Mouse (Mus musculus): ENCODE results near the gene Tmem259. TPM values are rescaled to one million over a fixed set of nuclear protein-coding genes. Genes with fewer than 3 reads are reported as not detected.

Tmem259 gene
- polyA plus RNA-seq, 1 experiment from 2014 or later = 20.5 TPM

DNA sequence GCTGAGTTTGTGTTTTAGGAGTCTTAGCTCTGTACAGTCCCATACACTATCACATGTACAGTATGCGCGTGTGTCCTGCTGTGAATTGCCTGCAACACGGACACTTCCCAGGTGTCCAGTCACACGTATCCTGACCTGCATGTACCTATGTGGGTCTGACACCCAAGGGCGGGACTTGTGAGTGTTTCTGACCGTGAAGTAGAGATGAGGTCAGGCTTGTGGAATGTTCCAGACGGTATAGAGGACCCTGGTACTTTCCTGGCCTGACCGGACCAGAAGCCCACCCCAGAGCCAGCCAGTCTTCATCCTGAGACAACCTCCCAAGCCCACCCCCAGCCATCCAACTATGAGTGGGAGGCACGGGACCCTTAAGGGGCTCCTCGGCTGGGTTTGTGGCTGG lies 31.5 kb upstream of the Tmem259 start:
- no peaks in the 10 kb centered on the region for H3K9me3 ChIP-seq
- peaks cover 35% of the 10 kb centered on the region for H3K27me3 ChIP-seq
- no peak overlapping the region for H3K4me2 ChIP-seq
- WGBS = 58% methylated on average over 10 of the region's 10 CpGs
- H3K9ac ChIP-seq = no peak overlapping the region
- H3K4me1 ChIP-seq = peaks cover 46% of the 10 kb centered on the region
- no peak for ATAC-seq (ENCODE audit: borderline replicate concordance, extremely low read depth, low FRiP score, low TSS enrichment)
- H3K4me3 ChIP-seq = no peak overlapping the region
- peaks cover 5% of the 10 kb centered on the region; the same call in 1 of the 2 replicates for H3K36me3 ChIP-seq
- no peak overlapping the region for H3K27ac ChIP-seq

DNA sequence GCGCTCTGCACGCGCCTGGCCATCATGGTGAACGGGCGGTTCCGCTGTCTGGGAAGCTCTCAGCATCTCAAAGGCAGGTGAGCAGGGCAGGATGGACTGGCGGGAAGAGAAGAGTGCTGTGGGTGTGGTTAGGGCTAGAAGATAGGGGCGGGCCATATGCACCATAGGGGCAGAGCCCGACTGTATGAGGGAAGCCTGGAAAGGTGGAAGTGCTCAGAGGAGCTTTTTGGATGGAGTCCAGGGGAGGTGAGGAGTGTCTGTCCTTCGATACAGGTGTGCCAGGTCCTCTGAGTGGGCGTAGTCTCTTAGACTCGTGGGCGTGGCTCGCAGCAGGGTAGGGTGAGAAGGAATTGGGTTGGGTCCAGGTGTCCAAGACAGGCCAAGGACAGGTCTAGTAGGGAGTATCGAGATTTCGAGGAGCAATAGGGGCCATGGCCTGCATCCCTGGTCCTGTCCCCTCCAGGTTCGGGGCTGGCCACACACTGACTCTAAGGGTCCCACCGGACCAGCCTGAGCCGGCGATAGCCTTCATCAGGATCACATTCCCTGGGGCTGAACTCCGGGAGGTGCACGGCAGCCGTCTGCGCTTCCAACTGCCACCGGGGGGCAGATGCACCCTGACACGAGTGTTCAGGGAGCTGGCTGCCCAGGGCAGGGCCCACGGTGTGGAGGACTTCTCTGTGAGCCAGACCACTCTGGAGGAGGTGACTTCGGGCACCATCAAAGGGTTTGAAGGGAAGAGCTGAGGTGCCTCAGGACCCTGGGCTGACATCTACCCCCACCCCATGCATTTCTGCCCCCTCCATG lies 30.6 kb upstream of the Tmem259 start:
- Histone ChIP-seq H3K4me3 (no peak overlapping the region), H3K36me3 (peaks cover 12% of the 10 kb centered on the region), H3K27ac (no peak overlapping the region), H3K9me3 (no peaks in the 10 kb centered on the region), H3K27me3 (peaks cover 35% of the 10 kb centered on the region), H3K4me2 (peak overlapping the region; percentile 20; the same call in 1 of the 2 replicates), H3K4me1 (peaks cover 37% of the 10 kb centered on the region), H3K9ac (no peak overlapping the region)
- 19% methylated on average over 28 of the region's 28 CpGs for WGBS
- ATAC-seq (ENCODE audit: borderline replicate concordance, extremely low read depth, low FRiP score, low TSS enrichment) = no peak

DNA sequence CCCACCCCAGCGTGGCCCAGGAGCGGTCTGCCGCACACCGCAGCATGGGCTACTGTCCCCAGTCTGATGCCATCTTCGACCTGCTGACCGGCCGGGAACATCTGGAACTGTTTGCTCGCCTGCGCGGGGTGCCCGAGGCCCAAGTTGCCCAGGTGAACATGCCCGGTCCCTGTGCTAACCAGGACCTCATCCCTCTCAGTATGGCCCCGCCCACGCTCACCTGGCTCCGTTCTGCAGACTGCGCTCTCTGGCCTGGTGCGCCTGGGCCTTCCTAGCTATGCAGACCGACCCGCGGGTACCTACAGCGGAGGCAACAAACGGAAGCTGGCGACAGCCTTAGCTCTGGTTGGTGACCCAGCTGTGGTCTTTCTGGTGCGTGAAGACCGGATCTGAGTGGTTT lies 29.5 kb upstream of the Tmem259 start:
- Histone ChIP-seq H3K27me3 (peaks cover 35% of the 10 kb centered on the region), H3K4me3 (no peak overlapping the region), H3K36me3 (peaks cover 20% of the 10 kb centered on the region), H3K4me1 (peaks cover 26% of the 10 kb centered on the region), H3K9me3 (no peaks in the 10 kb centered on the region), H3K4me2 (no peak overlapping the region), H3K9ac (no peak overlapping the region), H3K27ac (no peak overlapping the region)
- no peak for ATAC-seq (ENCODE audit: borderline replicate concordance, extremely low read depth, low FRiP score, low TSS enrichment)
- WGBS = 34% methylated on average over 25 of the region's 25 CpGs

DNA sequence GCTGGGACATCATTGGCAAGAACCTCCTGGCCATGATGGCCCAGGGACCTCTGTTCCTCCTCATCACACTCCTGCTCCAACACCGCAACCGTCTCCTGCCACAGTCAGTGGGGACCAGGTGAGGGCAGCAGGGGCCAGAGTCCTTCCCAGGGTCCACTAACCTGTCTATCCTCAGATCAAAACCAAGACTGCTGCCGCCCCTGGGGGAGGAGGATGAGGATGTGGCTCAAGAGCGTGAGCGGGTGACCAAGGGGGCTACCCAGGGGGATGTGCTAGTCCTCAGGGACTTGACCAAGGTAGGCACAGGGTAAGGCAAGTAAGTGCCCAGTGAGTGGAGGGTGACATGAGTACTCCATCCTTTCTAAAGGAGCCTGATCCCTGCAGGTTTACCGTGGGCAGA lies 27.6 kb upstream of the Tmem259 start:
- WGBS = 85% methylated on average over 6 of the region's 6 CpGs
- no peaks in the 10 kb centered on the region for H3K9me3 ChIP-seq
- peaks cover 31% of the 10 kb centered on the region for H3K27me3 ChIP-seq
- no peak overlapping the region for H3K4me2 ChIP-seq
- ATAC-seq (ENCODE audit: borderline replicate concordance, extremely low read depth, low FRiP score, low TSS enrichment) = no peak
- no peak overlapping the region for H3K4me3 ChIP-seq
- H3K36me3 ChIP-seq = peaks cover 20% of the 10 kb centered on the region
- no peak overlapping the region for H3K27ac ChIP-seq
- peaks cover 20% of the 10 kb centered on the region for H3K4me1 ChIP-seq
- no peak overlapping the region for H3K9ac ChIP-seq

DNA sequence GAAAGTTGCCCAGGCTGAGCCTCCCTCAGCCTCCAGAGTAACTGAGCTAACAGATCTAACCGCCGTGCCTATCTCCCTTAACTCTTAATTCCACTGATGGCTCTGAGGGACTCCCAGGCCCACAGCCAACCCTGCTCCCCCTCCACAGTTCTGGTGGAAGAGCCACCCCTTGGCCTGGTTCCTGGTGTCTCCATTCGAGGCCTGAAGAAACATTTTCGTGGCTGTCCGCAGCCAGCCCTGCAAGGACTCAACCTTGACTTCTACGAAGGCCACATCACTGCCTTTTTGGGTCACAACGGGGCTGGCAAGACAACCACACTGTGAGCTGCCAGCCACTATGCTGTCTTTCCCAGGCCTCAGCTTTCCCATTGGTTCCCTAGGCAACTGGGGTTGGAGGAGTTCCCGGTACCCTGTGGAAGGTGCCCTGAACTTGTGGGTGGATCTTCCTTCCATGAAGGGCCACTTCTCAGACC lies 20.1 kb upstream of the Tmem259 start:
- 77% methylated on average over 8 of the region's 8 CpGs for WGBS
- no peak for ATAC-seq (ENCODE audit: borderline replicate concordance, extremely low read depth, low FRiP score, low TSS enrichment)
- no peak overlapping the region for H3K27ac ChIP-seq

DNA sequence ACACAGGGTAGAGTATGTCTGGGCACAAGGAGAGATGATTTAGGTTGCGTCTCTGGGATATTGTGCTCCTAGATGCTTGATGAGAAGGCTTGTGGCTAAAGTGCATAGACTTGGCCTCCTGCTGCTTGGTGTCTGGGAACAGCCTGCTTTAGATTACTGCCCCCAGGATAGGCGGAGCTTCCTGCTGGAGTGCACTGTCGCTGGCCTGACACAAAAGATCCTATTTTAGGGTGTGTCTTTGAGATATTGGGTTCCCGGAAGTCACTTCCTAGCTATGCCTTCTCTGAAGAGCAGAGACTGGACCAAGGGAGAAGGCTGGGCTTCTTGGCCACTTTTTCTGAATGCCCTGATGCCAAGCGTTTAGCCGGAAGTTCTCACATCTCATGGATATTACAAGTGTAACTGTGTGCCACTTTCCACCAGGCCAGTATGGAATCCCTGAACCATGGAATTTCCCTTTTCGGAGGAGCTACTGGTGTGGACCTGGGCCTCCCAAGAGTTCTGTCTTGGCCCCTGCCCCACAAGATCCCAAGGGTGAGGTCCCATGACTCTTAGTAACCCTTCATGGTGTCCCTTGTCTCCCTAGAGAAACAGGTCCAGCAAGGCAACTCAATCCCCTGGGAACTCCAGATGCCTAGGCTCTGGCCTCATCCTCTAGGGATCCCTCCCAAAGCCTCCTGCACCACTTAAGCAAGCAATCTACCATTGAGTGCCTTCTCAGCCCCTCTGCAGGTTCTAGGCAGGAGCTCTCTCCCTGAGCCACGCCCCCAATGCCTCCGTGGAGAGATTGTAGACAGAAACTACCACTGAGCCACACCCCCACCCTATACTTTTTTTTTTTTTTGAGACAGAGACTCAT lies 19.5 kb upstream of the Tmem259 start:
- Histone ChIP-seq H3K4me2 (no peak overlapping the region), H3K27ac (no peak overlapping the region; the same call in 1 of the 2 replicates), H3K4me3 (no peak overlapping the region), H3K27me3 (peaks cover 19% of the 10 kb centered on the region), H3K9me3 (no peaks in the 10 kb centered on the region), H3K9ac (no peak overlapping the region), H3K36me3 (peaks cover under 1% of the 10 kb centered on the region; the same call in 1 of the 2 replicates), H3K4me1 (peaks cover 17% of the 10 kb centered on the region)
- no peak for ATAC-seq (ENCODE audit: borderline replicate concordance, extremely low read depth, low FRiP score, low TSS enrichment)
- WGBS = 53% methylated on average over 9 of the region's 9 CpGs

More for the DNA sequence above, 20.1 kb upstream of the Tmem259 start:
- H3K4me2 ChIP-seq = no peak overlapping the region
- H3K36me3 ChIP-seq = peaks cover 6% of the 10 kb centered on the region; the same call in 1 of the 2 replicates
- H3K4me3 ChIP-seq = no peak overlapping the region
- H3K4me1 ChIP-seq = peaks cover 17% of the 10 kb centered on the region
- no peaks in the 10 kb centered on the region for H3K9me3 ChIP-seq
- peaks cover 19% of the 10 kb centered on the region for H3K27me3 ChIP-seq
- no peak overlapping the region for H3K9ac ChIP-seq

DNA sequence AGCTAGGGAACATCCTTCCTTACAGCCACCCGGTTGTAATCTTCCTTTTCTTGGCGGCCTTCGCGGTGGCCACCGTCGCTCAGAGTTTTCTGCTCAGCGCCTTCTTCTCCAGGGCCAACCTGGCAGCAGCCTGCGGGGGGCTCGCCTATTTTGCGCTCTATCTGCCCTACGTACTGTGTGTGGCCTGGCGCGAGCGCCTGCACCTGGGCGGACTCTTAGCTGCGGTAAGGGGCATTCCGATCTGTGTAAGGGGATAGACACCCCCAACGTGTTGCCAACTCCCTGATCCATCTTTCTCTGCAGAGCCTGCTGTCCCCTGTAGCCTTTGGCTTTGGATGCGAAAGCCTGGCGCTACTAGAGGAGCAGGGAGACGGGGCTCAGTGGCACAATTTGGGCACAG lies 18.7 kb upstream of the Tmem259 start:
- no peaks in the 10 kb centered on the region for H3K9me3 ChIP-seq
- H3K36me3 ChIP-seq = no peaks in the 10 kb centered on the region
- H3K27me3 ChIP-seq = peaks cover 19% of the 10 kb centered on the region
- H3K9ac ChIP-seq = no peak overlapping the region
- H3K27ac ChIP-seq = no peak overlapping the region
- H3K4me1 ChIP-seq = peaks cover 22% of the 10 kb centered on the region
- H3K4me2 ChIP-seq = no peak overlapping the region
- no peak for ATAC-seq (ENCODE audit: borderline replicate concordance, extremely low read depth, low FRiP score, low TSS enrichment)
- no peak overlapping the region for H3K4me3 ChIP-seq
- WGBS = 33% methylated on average over 21 of the region's 21 CpGs

DNA sequence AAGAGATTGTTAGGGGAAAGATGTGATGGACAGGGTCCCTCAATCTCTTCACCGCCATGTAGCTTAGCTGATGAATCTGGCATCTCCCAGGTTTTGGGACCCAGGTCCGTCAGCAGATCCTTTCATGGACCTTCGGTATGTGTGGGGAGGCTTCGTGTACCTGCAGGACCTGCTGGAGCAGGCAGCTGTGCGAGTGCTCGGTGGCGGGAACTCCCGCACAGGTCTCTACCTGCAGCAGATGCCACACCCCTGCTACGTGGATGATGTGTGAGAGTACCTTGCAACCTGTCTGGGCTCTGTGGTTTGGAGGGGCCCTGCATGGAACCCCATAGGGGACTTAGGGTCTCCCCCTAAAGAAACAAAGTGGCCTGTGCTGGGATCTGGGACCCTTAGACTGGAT lies 17.8 kb upstream of the Tmem259 start:
- H3K9me3 ChIP-seq = no peaks in the 10 kb centered on the region
- no peak overlapping the region for H3K4me3 ChIP-seq
- H3K9ac ChIP-seq = no peak overlapping the region
- peaks cover 19% of the 10 kb centered on the region for H3K27me3 ChIP-seq
- no peak overlapping the region for H3K27ac ChIP-seq
- H3K4me1 ChIP-seq = peaks cover 31% of the 10 kb centered on the region
- H3K36me3 ChIP-seq = no peaks in the 10 kb centered on the region
- 71% methylated on average over 9 of the region's 9 CpGs for WGBS
- H3K4me2 ChIP-seq = no peak overlapping the region
- ATAC-seq (ENCODE audit: borderline replicate concordance, extremely low read depth, low FRiP score, low TSS enrichment) = no peak

DNA sequence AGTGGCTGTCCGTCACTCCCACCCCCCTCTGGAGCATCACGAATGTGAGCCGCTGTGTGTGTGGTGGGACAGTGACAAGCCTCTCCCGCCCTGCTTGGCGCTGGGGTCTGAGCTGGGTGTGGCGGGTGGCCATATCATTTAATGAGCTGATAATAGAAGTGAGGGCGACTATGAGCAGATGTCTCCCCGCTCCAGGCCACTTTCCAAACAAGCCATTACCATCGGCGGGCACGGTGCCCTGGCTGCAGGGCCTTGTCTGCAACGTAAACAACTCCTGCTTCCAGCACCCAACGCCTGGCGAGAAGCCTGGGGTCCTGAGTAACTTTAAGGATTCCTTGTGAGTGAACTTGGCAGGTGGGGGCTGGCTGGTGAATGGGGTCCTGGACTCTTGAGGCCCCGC lies 13.7 kb upstream of the Tmem259 start:
- Histone ChIP-seq H3K9me3 (no peaks in the 10 kb centered on the region), H3K4me1 (peaks cover 22% of the 10 kb centered on the region), H3K27me3 (peaks cover 13% of the 10 kb centered on the region), H3K4me3 (peak overlapping the region; percentile 60), H3K36me3 (peaks cover 28% of the 10 kb centered on the region), H3K4me2 (peak overlapping the region; percentile 95), H3K27ac (peak overlapping the region; percentile 22; the same call in 1 of the 2 replicates), H3K9ac (peak overlapping the region; percentile 49; the same call in 1 of the 2 replicates)
- ATAC-seq (ENCODE audit: borderline replicate concordance, extremely low read depth, low FRiP score, low TSS enrichment) = peak; percentile 32; the same call in 1 of the 2 replicates
- 8% methylated on average over 15 of the region's 15 CpGs for WGBS

DNA sequence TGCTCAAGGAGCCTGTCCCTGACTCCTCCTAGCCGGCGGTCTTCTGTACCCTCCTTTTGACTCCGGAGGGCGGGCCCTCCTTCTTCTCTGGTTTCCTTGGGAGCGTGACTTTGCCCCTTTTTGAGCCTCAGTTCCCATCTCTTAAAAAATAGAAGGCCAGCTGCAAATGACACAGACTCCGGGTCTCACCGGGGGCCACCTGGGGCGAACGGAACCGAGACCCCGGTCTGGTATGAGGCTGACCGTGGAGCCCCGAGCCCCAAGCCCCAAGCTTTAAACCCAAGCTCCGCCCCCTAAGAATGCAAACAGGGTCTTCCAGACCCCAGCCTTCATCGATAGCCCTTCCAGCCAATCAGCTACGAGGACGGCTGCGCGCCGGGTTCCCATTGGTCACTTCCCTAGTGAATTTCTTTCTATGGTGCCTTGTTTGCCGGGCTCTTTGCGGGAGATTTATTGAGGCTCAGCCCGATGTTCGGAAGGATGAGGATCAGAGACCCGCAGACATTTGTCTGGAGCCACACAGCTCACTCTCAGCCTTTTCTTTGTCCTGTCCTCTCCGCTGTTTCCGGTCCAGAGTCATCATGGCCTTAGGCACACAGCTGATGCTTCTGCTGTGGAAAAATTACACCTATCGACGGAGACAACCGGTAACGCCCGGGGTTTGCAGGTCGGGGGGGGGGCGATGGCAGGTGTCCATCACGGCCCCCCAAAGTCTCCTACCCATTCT lies 13.1 kb upstream of the Tmem259 start:
- H3K9me3 ChIP-seq = no peaks in the 10 kb centered on the region
- ATAC-seq (ENCODE audit: borderline replicate concordance, extremely low read depth, low FRiP score, low TSS enrichment) = peak; percentile 48
- peak overlapping the region; percentile 95 for H3K4me2 ChIP-seq
- under 1% methylated on average over 35 of the region's 35 CpGs for WGBS
- H3K27ac ChIP-seq = peak overlapping the region; percentile 74
- peak overlapping the region; percentile 60 for H3K4me3 ChIP-seq
- H3K36me3 ChIP-seq = peaks cover 34% of the 10 kb centered on the region
- H3K27me3 ChIP-seq = peaks cover 9% of the 10 kb centered on the region
- peak overlapping the region; percentile 49; the same call in 1 of the 2 replicates for H3K9ac ChIP-seq
- peaks cover 21% of the 10 kb centered on the region for H3K4me1 ChIP-seq

DNA sequence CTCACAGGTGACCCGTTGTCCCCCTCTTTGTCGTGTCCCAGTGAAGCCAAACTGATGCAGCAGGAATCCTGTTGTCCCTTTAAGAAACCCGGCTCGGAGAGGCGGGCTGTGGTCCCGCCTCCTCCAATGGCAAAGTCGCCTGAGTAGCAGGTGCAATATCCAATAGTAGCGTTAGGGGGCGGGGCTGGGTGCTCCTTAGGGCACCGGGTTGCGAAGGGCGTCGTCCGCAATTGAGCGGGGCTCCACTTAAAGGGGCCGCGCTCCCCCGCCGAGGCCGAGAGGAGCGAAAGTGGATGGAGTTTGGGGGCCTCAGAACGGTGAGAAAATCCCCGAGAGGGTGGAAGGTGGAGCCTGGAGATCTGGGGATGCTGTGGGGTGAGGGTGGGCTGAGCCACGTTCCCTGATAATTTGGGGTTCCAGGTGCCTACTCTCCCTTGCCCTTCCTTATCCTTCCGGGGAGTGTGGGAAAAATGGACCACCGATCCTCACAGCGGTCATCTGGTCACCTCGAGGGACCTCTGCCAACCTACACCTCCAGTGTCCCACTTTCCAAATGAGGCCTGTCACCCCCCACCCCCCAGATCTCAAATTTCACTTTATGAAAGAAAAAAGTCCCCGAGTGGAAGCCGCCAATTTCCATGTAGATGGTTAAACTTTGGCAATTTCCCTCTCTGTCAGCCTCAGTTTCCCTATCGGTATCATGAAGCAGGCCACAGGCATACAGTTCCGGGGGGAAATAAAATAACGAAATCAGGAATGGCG lies 12.3 kb upstream of the Tmem259 start, which contains the start of gene Abca7:
Gene Abca7 (plus strand): TSS at position 223 of the 762 bp plus-strand sequence.
- H3K4me1 ChIP-seq = peaks cover 24% of the 10 kb centered on the region
- peak within 1 kb of the TSS; percentile 49 for H3K9ac ChIP-seq
- no peaks in the 10 kb centered on the region for H3K9me3 ChIP-seq
- H3K27ac ChIP-seq = peak within 1 kb of the TSS; percentile 74
- H3K4me2 ChIP-seq = peak within 1 kb of the TSS; percentile 95
- H3K27me3 ChIP-seq = peaks cover 3% of the 10 kb centered on the region
- WGBS = under 1% methylated on average over 34 of the region's 34 CpGs
- H3K4me3 ChIP-seq = peak within 1 kb of the TSS; percentile 60
- H3K36me3 ChIP-seq = peaks cover 42% of the 10 kb centered on the region
- ATAC-seq (ENCODE audit: borderline replicate concordance, extremely low read depth, low FRiP score, low TSS enrichment) = peak; percentile 79

All from lung, embryonic 15.5 days (tissue).